Mouse (Mus musculus): Measurements from ENCODE around the gene Lhpp.

- TF ChIP-seq POLR2A (IDR thresholded peaks at IDR 0.05; ENCODE audit: extremely low read depth, insufficient read depth, low read length) (no peak), CTCF (IDR thresholded peaks at IDR 0.05; ENCODE audit: extremely low read depth, insufficient read depth, low read length) (no peak)
Measured at GRCm38 (mm10) chr7:132702024-132702423, 91.6 kb downstream of the Lhpp start.
